In genomic region chr11:84957171-84957570, GRCm38 (mm10) we compare ENCODE assay signal across 9 mouse cellular contexts. TPM values are rescaled to one million over a fixed set of nuclear protein-coding genes. Genes with fewer than 3 reads are reported as not detected.
DNase-seq lines count a peak whose midpoint lies in the region; ATAC-seq lines count a peak whose summit lies in the region.
"Had no signal": no experiment of that assay in that cellular context is flagged by ENCODE, and none has a peak within 500 bp of the region (broad histone marks: within the 10 kb centered on the region; RNA-seq: fewer than 3 reads in every experiment).

No protein-coding gene starts in this region.

- DNase-seq in kidney, adult 9 months = no peak
- no peak for DNase-seq in hindbrain, embryonic 14.5 days (ENCODE audit: low spot score)
- no peak for DNase-seq in gastrocnemius, adult 8-10 months (ENCODE audit: low spot score in 2 of 2)
- DNase-seq in right cerebral cortex, adult 18-20 months = no peak
- DNase-seq in frontal cortex, postnatal 36 days (ENCODE audit: low spot score in 2 of 2) = no peak

- peaks cover 16% of the 10 kb centered on the region; the same call in 1 of the 2 replicates for H3K27me3 ChIP-seq in kidney, embryonic 14.5 days (ENCODE audit: control insufficient read depth, insufficient read depth, low read length)
- H3K27me3 ChIP-seq in embryonic facial prominence, embryonic 13.5 days = peaks cover 60% of the 10 kb centered on the region
- peaks cover 45% of the 10 kb centered on the region for H3K27me3 ChIP-seq in hindbrain, embryonic 14.5 days (ENCODE audit: control insufficient read depth, insufficient read depth, low read length)
- peaks cover 19% of the 10 kb centered on the region for H3K27me3 ChIP-seq in midbrain, embryonic 16.5 days (ENCODE audit: control insufficient read depth, insufficient read depth, low read depth, low read length)

- H3K4me1 ChIP-seq in kidney, embryonic 14.5 days (ENCODE audit: control insufficient read depth, insufficient read depth, low read length) = peaks cover 17% of the 10 kb centered on the region
- peaks cover 11% of the 10 kb centered on the region for H3K4me1 ChIP-seq in embryonic facial prominence, embryonic 13.5 days
- H3K4me1 ChIP-seq in hindbrain, embryonic 14.5 days (replicated peaks; ENCODE audit: control insufficient read depth, insufficient read depth, low read length) = peaks cover 5% of the 10 kb centered on the region; the same call in 1 of the 2 replicates
- peaks cover 10% of the 10 kb centered on the region for H3K4me1 ChIP-seq in midbrain, embryonic 16.5 days (ENCODE audit: control insufficient read depth, insufficient read depth, low read length)

- 7% methylated on average over 15 of the region's 15 CpGs for WGBS in kidney, embryonic 14.5 days
- 10% methylated on average over 15 of the region's 15 CpGs for WGBS in embryonic facial prominence, embryonic 13.5 days
- 11% methylated on average over 15 of the region's 15 CpGs for WGBS in hindbrain, embryonic 14.5 days
- 6% methylated on average over 15 of the region's 15 CpGs for WGBS in midbrain, embryonic 16.5 days

- no peak overlapping the region for H3K27ac ChIP-seq in kidney, embryonic 14.5 days (ENCODE audit: low read depth, low read length)
- H3K27ac ChIP-seq in embryonic facial prominence, embryonic 13.5 days = no peak overlapping the region
- no peak overlapping the region for H3K27ac ChIP-seq in hindbrain, embryonic 14.5 days
- H3K27ac ChIP-seq in midbrain, embryonic 16.5 days (ENCODE audit: low read length) = no peak overlapping the region

- no peak for ATAC-seq in kidney, embryonic 14.5 days (ENCODE audit: low FRiP score, low TSS enrichment)
- no peak for ATAC-seq in embryonic facial prominence, embryonic 13.5 days (ENCODE audit: insufficient number of reproducible peaks, insufficient read depth, low FRiP score, low TSS enrichment, low read depth)
- no peak for ATAC-seq in hindbrain, embryonic 14.5 days (ENCODE audit: low FRiP score)
- no peak for ATAC-seq in midbrain, embryonic 16.5 days

- H3K4me3 ChIP-seq in kidney, embryonic 14.5 days (ENCODE audit: low read length) = peak overlapping the region; percentile 36
- H3K4me3 ChIP-seq in embryonic facial prominence, embryonic 13.5 days = peak overlapping the region; percentile 31
- peak overlapping the region; percentile 36 for H3K4me3 ChIP-seq in hindbrain, embryonic 14.5 days (replicated peaks; ENCODE audit: low read length)
- H3K4me3 ChIP-seq in midbrain, embryonic 16.5 days (ENCODE audit: low read depth, low read length) = peak overlapping the region; percentile 41

- no peak overlapping the region for H3K9ac ChIP-seq in kidney, embryonic 14.5 days (ENCODE audit: low read depth, low read length)
- H3K9ac ChIP-seq in embryonic facial prominence, embryonic 13.5 days = no peak overlapping the region
- peak overlapping the region; percentile 50; the same call in 1 of the 2 replicates for H3K9ac ChIP-seq in hindbrain, embryonic 14.5 days
- H3K9ac ChIP-seq in midbrain, embryonic 16.5 days (ENCODE audit: low read depth, low read length) = no peak overlapping the region

- H3K4me2 ChIP-seq in kidney, embryonic 14.5 days (replicated peaks; ENCODE audit: low read depth, low read length) = peak overlapping the region; percentile 53
- peak overlapping the region; percentile 56 for H3K4me2 ChIP-seq in embryonic facial prominence, embryonic 13.5 days
- peak overlapping the region; percentile 66 for H3K4me2 ChIP-seq in hindbrain, embryonic 14.5 days (replicated peaks)
- H3K4me2 ChIP-seq in midbrain, embryonic 16.5 days (ENCODE audit: low read length) = peak overlapping the region; percentile 69

- H3K9me3 ChIP-seq in kidney, embryonic 14.5 days (ENCODE audit: control insufficient read depth, low read length) = no peaks in the 10 kb centered on the region
- no peaks in the 10 kb centered on the region for H3K9me3 ChIP-seq in embryonic facial prominence, embryonic 13.5 days
- no peaks in the 10 kb centered on the region for H3K9me3 ChIP-seq in hindbrain, embryonic 14.5 days (ENCODE audit: control insufficient read depth, low read length)
- no peaks in the 10 kb centered on the region for H3K9me3 ChIP-seq in midbrain, embryonic 16.5 days (replicated peaks; ENCODE audit: control insufficient read depth, low read length, poor library complexity, severe bottlenecking)

- no peaks in the 10 kb centered on the region for H3K36me3 ChIP-seq in kidney, embryonic 14.5 days (ENCODE audit: control insufficient read depth, insufficient read depth, low read length)
- H3K36me3 ChIP-seq in embryonic facial prominence, embryonic 13.5 days = no peaks in the 10 kb centered on the region
- H3K36me3 ChIP-seq in hindbrain, embryonic 14.5 days (replicated peaks; ENCODE audit: control insufficient read depth, insufficient read depth) = no peaks in the 10 kb centered on the region
- no peaks in the 10 kb centered on the region for H3K36me3 ChIP-seq in midbrain, embryonic 16.5 days (ENCODE audit: control insufficient read depth, insufficient read depth, low read length)

RNA-seq across cellular contexts. Expression of gene Car4, which starts 0.4 kb away (rescaled TPM):
- 58.6 and 65.3 TPM in 2 replicates for polyA plus RNA-seq in kidney, embryonic 14.5 days (2014; fragmentation: Nextera tagmentation; extraction: Ambion mirVana)
- 0.40 TPM in 1 of 2 replicates, not detected in the other for polyA plus RNA-seq in embryonic facial prominence, embryonic 13.5 days (2015; fragmentation: Nextera tagmentation; extraction: Ambion mirVana)
- polyA plus RNA-seq in hindbrain, embryonic 14.5 days (2014; fragmentation: Nextera tagmentation; extraction: Ambion mirVana) = 4.6 and 5.0 TPM in 2 replicates
- polyA plus RNA-seq in midbrain, embryonic 16.5 days (2015; fragmentation: Nextera tagmentation; extraction: Ambion mirVana) = 3.6 and 5.7 TPM in 2 replicates
- total RNA-seq in gastrocnemius, adult 8-10 months (2022) = 1 to 10 TPM; 3.4 to 8.8 (median 7.0) TPM
- total RNA-seq: neutrophil, adult 5-6 weeks had no signal

RNA-seq across cellular contexts. Expression of gene Znhit3, which starts 41.0 kb away (rescaled TPM):
- 71.6 and 81.0 TPM in 2 replicates for polyA plus RNA-seq in kidney, embryonic 14.5 days (2014; fragmentation: Nextera tagmentation; extraction: Ambion mirVana)
- 58.7 and 69.0 TPM in 2 replicates for polyA plus RNA-seq in embryonic facial prominence, embryonic 13.5 days (2015; fragmentation: Nextera tagmentation; extraction: Ambion mirVana)
- 65.3 and 70.3 TPM in 2 replicates for polyA plus RNA-seq in hindbrain, embryonic 14.5 days (2014; fragmentation: Nextera tagmentation; extraction: Ambion mirVana)
- polyA plus RNA-seq in midbrain, embryonic 16.5 days (2015; fragmentation: Nextera tagmentation; extraction: Ambion mirVana) = 63.4 and 64.2 TPM in 2 replicates
- total RNA-seq in gastrocnemius, adult 8-10 months (2022) = 10 to 100 TPM; 12.3 to 17.5 (median 14.7) TPM
